Mouse (Mus musculus): ENCODE data around the gene Mapk10.

Mapk10 gene

GRCm38 (mm10) chr5:102868196-102868595 lies 342.9 kb downstream of the Mapk10 start:
- DNase-seq (ENCODE audit: low spot score in 2 of 2), result no peak

GRCm38 (mm10) chr5:102859749-102860148 lies 351.4 kb downstream of the Mapk10 start:
- no peak for DNase-seq (ENCODE audit: low spot score in 2 of 2)

GRCm38 (mm10) chr5:102858047-102858446 lies 353.1 kb downstream of the Mapk10 start:
- no peak for DNase-seq (ENCODE audit: low spot score in 2 of 2)
